Mouse (Mus musculus): ENCODE results near the gene Lpp.
A peak's percentile ranks its signal among the peaks of the same experiment; 100 is the strongest.

Lpp gene

DNA sequence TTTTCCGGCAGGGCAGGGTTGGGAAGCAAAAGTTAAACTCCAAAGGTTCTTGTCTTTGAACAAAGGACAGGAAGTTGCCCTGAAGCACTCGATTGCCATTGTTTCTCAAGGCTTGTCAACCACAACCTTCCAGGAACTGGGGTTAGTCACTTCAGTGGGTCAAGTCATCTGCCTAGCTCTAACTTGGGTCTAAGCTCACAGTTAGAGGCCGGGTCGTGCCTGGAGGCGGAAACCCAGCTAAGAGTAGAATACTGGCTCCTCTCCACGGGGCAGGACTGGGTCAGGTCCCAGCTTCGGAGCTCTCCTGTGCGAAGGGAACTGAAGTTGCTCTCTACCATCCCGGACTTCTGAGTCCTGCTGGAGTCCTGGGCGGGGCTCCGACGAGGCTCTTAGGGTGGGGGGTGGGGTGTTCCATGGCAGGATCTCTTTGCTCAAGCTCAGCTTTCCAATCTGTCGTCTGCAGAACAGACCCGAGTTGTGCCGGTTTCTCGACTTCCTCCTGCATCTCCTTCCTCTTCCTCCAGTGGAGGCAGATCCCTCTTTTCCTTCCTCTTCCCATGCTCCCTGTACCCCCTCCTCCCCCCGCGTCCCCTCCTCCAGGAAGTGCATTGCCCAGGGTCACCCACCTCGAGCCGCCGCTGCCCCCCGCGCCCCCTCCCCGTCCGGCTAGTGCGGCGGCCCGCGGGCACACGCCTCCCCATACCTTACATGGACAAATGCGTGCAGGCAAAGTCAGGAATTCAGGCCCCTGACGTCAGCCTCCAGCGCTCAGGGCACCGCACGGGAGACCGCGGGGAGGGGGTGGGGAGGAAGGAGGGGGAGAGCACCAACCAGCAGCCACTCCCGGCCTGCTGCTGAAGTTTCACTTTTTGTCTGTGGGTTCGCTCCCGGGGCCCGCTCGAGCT lies at the start of gene Lpp:
TSS of gene Lpp (plus strand) at position 857 of the 905 bp plus-strand sequence.
- peak; percentile 45 for DNase-seq

- DNase-seq = peak; percentile 41
These were observed 45.5 kb upstream of the Lpp start for GRCm38 (mm10) chr16:24347582-24348411.

- no peak for DNase-seq
These were observed 43.0 kb upstream of the Lpp start for GRCm38 (mm10) chr16:24350306-24350705.

DNA sequence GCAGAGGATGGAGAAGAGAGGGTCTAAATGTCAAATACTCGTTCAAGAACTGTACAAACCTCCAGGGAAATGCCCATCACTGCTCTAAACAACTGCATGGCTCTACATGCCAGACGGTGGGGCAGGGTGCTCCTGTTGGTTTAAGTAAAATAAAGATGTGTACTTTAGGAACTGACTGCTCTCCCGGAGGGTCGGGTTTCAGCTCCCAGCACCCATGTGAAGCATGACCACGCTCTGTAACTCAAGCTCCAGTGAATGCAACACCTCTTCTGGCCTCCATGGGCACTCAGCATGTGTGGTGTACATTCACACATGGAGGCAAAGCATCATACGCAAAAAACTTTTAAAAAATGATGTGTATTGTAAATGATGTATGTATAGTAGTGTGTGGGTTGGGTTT lies 42.6 kb upstream of the Lpp start:
- DNase-seq = no peak

DNA sequence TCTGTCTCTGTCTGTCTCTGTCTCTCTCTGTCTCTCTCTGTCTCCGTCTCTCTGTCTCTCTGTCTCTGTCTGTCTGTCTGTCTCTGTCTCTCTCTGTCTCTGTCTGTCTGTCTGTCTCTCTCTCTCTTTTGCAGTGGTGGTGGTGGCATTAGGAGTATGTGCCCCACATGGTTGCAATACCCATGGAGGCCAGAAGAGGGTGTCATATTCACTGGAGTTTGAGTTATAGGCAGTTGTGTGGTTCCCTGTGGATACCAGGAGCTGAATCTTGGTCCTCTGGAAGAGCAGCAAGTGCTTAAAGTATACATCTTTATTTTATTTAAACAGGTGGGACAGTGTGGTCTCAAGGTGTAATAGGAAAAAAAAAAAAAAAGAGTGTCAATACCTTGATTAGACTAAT lies 41.5 kb upstream of the Lpp start:
- no peak for DNase-seq

GRCm38 (mm10) chr16:24353816-24354215 lies 39.5 kb upstream of the Lpp start:
- no peak for DNase-seq

- DNase-seq = no peak
These were observed 31.6 kb upstream of the Lpp start for GRCm38 (mm10) chr16:24361667-24362066.

DNA sequence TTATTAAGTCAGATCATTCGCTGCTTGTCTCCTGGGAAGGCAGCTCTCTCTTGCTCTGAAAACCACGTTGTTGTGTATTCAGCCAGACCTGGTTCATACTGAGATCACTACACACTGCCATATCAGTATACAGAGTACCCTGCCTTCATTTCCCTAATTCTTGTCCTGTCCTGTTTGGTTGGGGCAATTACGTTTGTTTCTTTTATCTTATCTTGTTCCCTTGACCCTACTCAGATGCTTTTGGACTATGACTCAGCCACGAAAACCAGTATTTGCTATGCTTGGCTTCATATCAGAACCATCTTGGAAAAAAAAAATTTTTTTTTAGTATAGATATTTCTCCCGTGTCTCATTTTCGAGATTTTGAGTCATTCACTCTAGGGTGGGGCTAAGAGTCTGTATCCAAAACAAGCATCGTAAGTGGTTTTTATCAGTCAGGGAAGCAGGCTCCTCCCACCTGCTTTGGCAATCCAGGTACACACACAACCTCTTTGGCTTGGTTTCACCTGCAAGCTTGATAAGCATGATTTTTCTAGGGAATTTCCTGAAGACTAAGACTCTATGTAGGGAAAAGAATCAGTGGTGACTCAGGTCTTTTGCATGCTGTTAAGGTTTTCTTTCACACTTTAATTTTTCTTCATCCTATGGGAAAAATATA lies 29.1 kb upstream of the Lpp start:
- DNase-seq = no peak

GRCm38 (mm10) chr16:24365900-24366299 lies 27.4 kb upstream of the Lpp start:
- no peak for DNase-seq

- DNase-seq = peak; percentile 23
These were observed 26.2 kb upstream of the Lpp start for GRCm38 (mm10) chr16:24367071-24367470.

GRCm38 (mm10) chr16:24367506-24367905 lies 25.8 kb upstream of the Lpp start:
- DNase-seq = no peak

DNA sequence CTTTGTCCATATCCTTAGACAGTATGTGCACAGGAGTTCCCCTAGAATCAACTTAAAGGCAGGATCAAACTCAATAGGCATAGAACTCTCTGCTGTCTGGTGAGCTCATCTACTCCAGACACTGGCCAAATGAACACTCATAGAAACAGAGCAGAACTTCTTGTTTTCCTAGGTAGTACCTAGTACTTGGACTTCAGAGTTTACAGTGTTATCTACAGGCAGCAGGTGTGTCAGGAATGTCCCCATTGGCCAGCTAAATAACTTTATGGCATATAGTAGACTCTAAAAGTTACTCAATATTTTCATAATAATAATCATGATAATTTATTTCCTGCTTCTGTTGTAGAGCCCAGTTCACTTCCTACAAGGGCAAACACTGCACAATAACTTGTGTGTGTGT lies 16.8 kb upstream of the Lpp start:
- DNase-seq = no peak

- peak; percentile 27 for DNase-seq
These were observed 2.7 kb upstream of the Lpp start for GRCm38 (mm10) chr16:24390596-24390995.

- DNase-seq = no peak
These were observed 2.2 kb upstream of the Lpp start for GRCm38 (mm10) chr16:24391111-24391510.

DNA sequence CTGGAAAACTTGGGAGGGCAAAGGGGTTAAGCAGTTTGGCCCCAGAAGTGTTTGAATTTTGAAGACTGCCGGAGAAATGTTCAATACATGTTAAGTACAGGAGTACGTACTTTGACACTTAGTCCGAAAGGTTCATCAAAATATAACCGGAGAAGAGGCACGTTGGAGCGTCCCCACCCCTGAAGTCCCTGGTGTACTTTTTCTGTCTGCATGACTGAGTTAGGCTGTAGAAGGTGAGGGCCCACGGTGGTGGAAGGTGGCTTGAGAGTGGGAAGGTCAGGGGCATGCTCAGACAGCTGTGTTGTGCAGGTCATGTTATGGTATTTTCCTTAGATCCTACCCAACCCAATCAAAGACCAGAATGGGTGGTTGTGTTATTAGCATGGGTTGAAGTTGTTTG lies 1.4 kb upstream of the Lpp start:
- DNase-seq = no peak

- no peak for DNase-seq
These were observed 376 bp downstream of the Lpp start for GRCm38 (mm10) chr16:24393556-24394210.

DNA sequence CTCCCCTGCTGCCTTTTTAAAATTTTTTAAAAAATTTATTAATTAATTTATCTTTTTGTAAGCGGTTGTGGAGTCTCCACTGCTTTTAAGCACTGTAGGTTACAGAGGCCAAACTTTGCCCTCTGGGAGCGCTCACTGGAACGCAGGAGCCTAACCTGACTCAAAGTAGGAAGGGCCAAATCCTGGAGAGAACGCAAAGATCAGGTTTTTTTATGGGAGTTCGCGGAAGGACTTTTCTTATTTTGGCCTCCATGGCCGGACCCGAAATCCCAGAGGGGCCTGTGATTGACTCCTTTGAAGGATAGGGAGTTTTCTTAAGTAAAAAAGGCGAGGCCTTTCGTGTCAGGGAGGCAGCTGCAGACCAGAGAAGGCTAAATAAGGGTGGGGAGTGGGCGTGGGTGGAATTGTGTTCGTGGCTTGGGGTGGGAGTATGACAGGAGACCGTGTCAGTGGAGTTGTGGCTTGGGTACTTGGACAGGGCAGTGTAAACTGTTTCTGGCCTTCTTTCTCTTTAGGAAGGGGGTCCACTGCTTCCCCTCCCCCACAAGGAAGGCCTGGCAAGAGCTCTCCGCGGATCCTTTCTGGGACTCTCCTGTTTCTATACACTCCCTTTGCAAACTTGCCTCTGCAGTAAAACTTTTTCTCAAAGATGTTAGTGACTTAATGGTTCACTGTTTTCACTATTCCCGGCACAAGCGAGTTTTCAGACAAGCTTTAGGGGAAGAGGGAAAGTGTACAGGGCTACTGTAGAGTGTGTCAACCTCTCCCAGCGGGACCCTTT lies 1.1 kb downstream of the Lpp start:
- DNase-seq = no peak

DNA sequence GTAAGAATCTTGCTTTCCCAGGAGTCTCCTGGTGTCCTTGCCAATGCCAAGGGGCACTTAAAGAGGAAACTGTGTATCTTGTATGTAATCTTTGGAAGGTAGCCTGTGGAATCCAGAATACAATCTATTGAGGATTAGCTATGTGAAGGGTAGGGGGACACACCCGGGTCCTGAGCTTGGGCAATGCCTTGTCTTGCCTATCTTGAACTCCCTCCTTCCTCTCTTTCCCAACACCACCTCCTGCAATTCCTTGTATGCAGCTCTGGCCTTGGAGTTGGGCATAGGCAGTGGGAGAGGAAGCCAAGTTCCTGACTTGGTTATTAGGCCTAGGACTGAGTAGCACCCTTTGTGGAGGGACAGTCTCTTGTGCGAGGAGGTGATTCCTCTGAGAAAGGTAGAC lies 1.8 kb downstream of the Lpp start:
- no peak for DNase-seq

GRCm38 (mm10) chr16:24396504-24396903 lies 3.2 kb downstream of the Lpp start:
- no peak for DNase-seq

DNA sequence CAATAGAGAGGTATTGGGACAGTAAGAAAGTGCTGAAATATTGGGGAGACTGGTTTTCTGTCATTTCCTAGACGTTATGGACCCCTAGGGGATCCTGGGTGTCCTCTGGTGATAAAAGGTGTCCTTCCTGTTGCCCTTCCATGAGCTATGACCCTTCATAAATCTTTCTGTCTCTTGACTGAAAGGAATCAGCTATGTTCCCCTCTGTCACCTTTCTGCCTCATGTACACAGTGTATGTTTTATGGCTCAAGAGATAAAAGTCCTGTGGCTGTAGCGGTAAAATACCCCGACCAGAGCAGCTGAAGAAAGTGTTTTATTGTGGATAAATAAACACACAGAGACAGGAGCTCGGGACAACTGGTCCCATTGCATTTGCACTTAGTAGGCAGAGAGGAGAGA lies 5.2 kb downstream of the Lpp start:
- DNase-seq = no peak

DNA sequence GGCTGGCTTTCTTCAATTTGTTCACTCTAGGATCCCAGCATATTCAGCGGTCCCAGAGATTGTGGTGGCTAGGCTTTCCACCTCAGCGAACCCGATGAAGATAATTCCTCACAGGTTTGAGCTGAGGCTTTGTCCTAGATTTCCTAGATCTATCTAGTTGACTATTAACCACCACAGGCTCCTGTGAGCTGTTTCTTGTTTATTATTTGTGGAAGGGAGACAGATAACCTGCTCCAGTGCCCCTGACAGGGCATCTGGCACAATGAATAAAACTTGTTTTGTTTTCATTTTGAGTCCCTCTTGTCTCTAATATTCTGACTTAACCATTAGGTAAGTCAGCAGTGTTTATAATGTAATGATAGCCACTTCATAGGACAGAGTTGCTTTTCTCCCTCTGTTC lies 5.6 kb downstream of the Lpp start:
- DNase-seq = no peak

- no peak for DNase-seq
These were observed 6.2 kb downstream of the Lpp start for GRCm38 (mm10) chr16:24399524-24399923.

Measured in right cerebral cortex, adult 18-20 months (tissue).